In genomic region chr14:98642661-98643331, GRCm38 (mm10) we compare ENCODE assay signal across 15 mouse cellular contexts.
"Had no signal": no experiment of that assay in that cellular context is flagged by ENCODE, and none has a peak within 500 bp of the region (broad histone marks: within the 10 kb centered on the region; RNA-seq: fewer than 3 reads in every experiment).

No protein-coding gene starts in this region.

- DNase-seq: kidney, adult 11 months; kidney, adult 9 months; kidney, postnatal 14 days; left cerebral cortex, postnatal 4 days; lung, adult 2 months; lung, postnatal 36 days; right cerebral cortex, postnatal 4 days; spleen, adult 18-20 months; thymus, adult 18-20 months; thymus, postnatal 25 days had no signal

- ATAC-seq: lung, postnatal 0 days; midbrain, embryonic 16.5 days had no signal

- H3K36me3 ChIP-seq: limb, embryonic 13.5 days; liver, embryonic 15.5 days had no signal

- H3K4me3 ChIP-seq: limb, embryonic 13.5 days; liver, embryonic 15.5 days had no signal

- H3K9ac ChIP-seq: limb, embryonic 13.5 days; liver, embryonic 15.5 days had no signal

- H3K4me2 ChIP-seq: limb, embryonic 13.5 days; liver, embryonic 11.5 days; liver, embryonic 15.5 days had no signal

- H3K27ac ChIP-seq: limb, embryonic 13.5 days; liver, embryonic 15.5 days had no signal

- H3K4me1 ChIP-seq: limb, embryonic 13.5 days; liver, embryonic 15.5 days had no signal

- H3K9me3 ChIP-seq: limb, embryonic 13.5 days; liver, embryonic 15.5 days had no signal

- H3K27me3 ChIP-seq: limb, embryonic 13.5 days; liver, embryonic 15.5 days had no signal
